Mouse (Mus musculus) G1E (cell line): ENCODE measurements around the gene 4930539E08Rik.

Experiments
- CTCF ChIP-seq: IDR thresholded peaks from 2 replicates; pipeline ENCODE4 v1.5.1; 2012; ENCODE audit warnings: low read depth, low read length, inconsistent platforms, mixed read lengths
- GATA1 ChIP-seq: IDR thresholded peaks from 2 replicates; pipeline ENCODE4 v1.6.1; 2012; ENCODE audit warnings: borderline replicate concordance, low read length, inconsistent platforms, mixed read lengths
- GATA2 ChIP-seq: IDR thresholded peaks from 2 replicates; pipeline ENCODE4 v1.6.1; 2012; ENCODE audit warnings: low read depth, low read length, inconsistent platforms, borderline replicate concordance
- POLR2AphosphoS5 ChIP-seq: IDR thresholded peaks from 2 replicates; pipeline ENCODE4 v1.6.1; 2012; ENCODE audit warnings: low read depth, low read length, inconsistent platforms; ENCODE audit not compliant: insufficient replicate concordance
- TAL1 ChIP-seq: conservative IDR thresholded peaks from 2 replicates; pipeline ENCODE4 v1.6.1; 2012; ENCODE audit warnings: low read depth, low read length, inconsistent platforms, mixed read lengths

GRCm38 (mm10) chr17:28910139-28910538, 5.0 kb downstream of the 4930539E08Rik start:
- TF ChIP-seq TAL1 (no peak), GATA1 (no peak), CTCF (no peak), GATA2 (no peak), POLR2AphosphoS5 (no peak)
